Mouse (Mus musculus) liver, embryonic 14 days (tissue): Measurements from ENCODE around the gene Oas1d. TPM values are rescaled to one million over a fixed set of nuclear protein-coding genes. Genes with fewer than 3 reads are reported as not detected.

Experiments used
- polyA plus RNA-seq: library from polyadenylated mRNA; depleted of rRNA; stranded (reverse); fragments of >200 nt; gene quantifications from 2 replicates; pipeline ENCODE4 v1.2.3, GENCODE M21; 2012; rRNA removed

Gene Oas1d
- polyA plus RNA-seq = not detected in 2 replicates

GRCm38 (mm10) chr5:120914204-120914603, at the start of gene Oas1d:
Gene Oas1d (plus strand): TSS chr5:120914536.

GRCm38 (mm10) chr5:120887413-120887812, 26.9 kb upstream of the Oas1d start, which contains the start of gene Oas1g:
Gene Oas1g (minus strand): TSS chr5:120887613.

GRCm38 (mm10) chr5:120906791-120907733, 7.3 kb upstream of the Oas1d start, which contains the start of gene Oas1a:
Gene Oas1a (minus strand): TSS chr5:120907521.

Other genes starting within 250 kb of the Oas1d start
- 0.03 and 0.15 TPM in 2 replicates for gene Dtx1, start 202.6 kb upstream of the Oas1d start, polyA plus RNA-seq
- gene Oas2, start 164.7 kb upstream of the Oas1d start, polyA plus RNA-seq = 1.3 and 2.1 TPM in 2 replicates
- 0.19 and 1.0 TPM in 2 replicates for gene Oas3, start 136.9 kb upstream of the Oas1d start, polyA plus RNA-seq
- 0.01 TPM in 1 of 2 replicates, not detected in the other for gene Oas1e, start 119.0 kb upstream of the Oas1d start, polyA plus RNA-seq
- 0.15 and 0.44 TPM in 2 replicates for gene Oas1c, start 102.0 kb upstream of the Oas1d start, polyA plus RNA-seq
- gene Oas1f, start 67.2 kb upstream of the Oas1d start, polyA plus RNA-seq = not detected in 2 replicates
- not detected in 2 replicates for gene Oas1h, start 53.1 kb upstream of the Oas1d start, polyA plus RNA-seq
- 0.72 and 1.6 TPM in 2 replicates for gene Oas1g, start 26.9 kb upstream of the Oas1d start, polyA plus RNA-seq
- 2.2 and 4.4 TPM in 2 replicates for gene Oas1a, start 7.0 kb upstream of the Oas1d start, polyA plus RNA-seq
- gene Rph3a, start 95.6 kb downstream of the Oas1d start, polyA plus RNA-seq = under 0.01 TPM in 1 of 2 replicates, not detected in the other